Mouse (Mus musculus): ENCODE results near the gene Prkch.

GRCm38 (mm10) chr12:73600457-73600856, 15.9 kb downstream of the Prkch start:
- no peak for TF ChIP-seq CTCF (IDR thresholded peaks at IDR 0.05; ENCODE audit: borderline replicate concordance, extremely low read depth, insufficient read depth, insufficient read length)
- TF ChIP-seq POLR2A (IDR thresholded peaks at IDR 0.05; ENCODE audit: borderline replicate concordance, extremely low read depth, insufficient read depth, insufficient read length, poor library complexity, severe bottlenecking): no peak

Data from brain, embryonic 14.5 days (tissue).